Mouse (Mus musculus) forebrain, postnatal 0 days (tissue): ENCODE data around the gene Epha6. TPM values are rescaled to one million over a fixed set of nuclear protein-coding genes. Genes with fewer than 3 reads are reported as not detected.
"Not testable (repeated sequence)": the region's sequence is repeated elsewhere in the genome, so short reads cannot be mapped to it uniquely, and the experiment has no call there.

ENCODE experiments used
- ATAC-seq: fragments of 200-750 bp; cut with Nextera tagmentation; 2 replicates; pipeline ENCODE4 v1.8.0; 2017; ENCODE audit warnings: mild to moderate bottlenecking, moderate library complexity
- DNase-seq: peaks from one replicate; pipeline ENCODE4 v3.0.0-alpha.2; 2015
- H3K27ac ChIP-seq: fragments of 300-500 bp; sonication (generic); 2 replicates; pipeline ENCODE4 v1.5.1; 2014; ENCODE audit warnings: low read depth, mild to moderate bottlenecking, antibody characterized with exemption, low read length, moderate library complexity, mixed read lengths
- H3K27me3 ChIP-seq: fragments of 300-500 bp; sonication (generic); 2 replicates; pipeline ENCODE4 v1.6.1; 2014; ENCODE audit warnings: mild to moderate bottlenecking, low read length, mixed read lengths; ENCODE audit not compliant: insufficient read depth
- H3K36me3 ChIP-seq: fragments of 300-500 bp; sonication (generic); 2 replicates; pipeline ENCODE4 v1.6.1; 2014; ENCODE audit warnings: mild to moderate bottlenecking, moderate library complexity; ENCODE audit not compliant: insufficient read depth
- H3K4me1 ChIP-seq: fragments of 300-500 bp; sonication (generic); 2 replicates; pipeline ENCODE4 v1.6.1; 2014; ENCODE audit warnings: antibody characterized with exemption; ENCODE audit not compliant: insufficient read depth
- H3K4me2 ChIP-seq: fragments of 300-500 bp; sonication (generic); 2 replicates; pipeline ENCODE4 v1.6.1; 2014; ENCODE audit warnings: low read depth, mild to moderate bottlenecking, moderate library complexity
- H3K4me3 ChIP-seq: fragments of 300-500 bp; sonication (generic); 2 replicates; pipeline ENCODE4 v1.5.1; 2014; ENCODE audit warnings: low read depth, low read length, mixed read lengths
- H3K9ac ChIP-seq: fragments of 300-500 bp; sonication (generic); 2 replicates; pipeline ENCODE4 v1.6.1; 2014; ENCODE audit warnings: mild to moderate bottlenecking
- H3K9me3 ChIP-seq: fragments of 300-500 bp; sonication (generic); 2 replicates; pipeline ENCODE4 v1.6.1; 2016; ENCODE audit warnings: low read length
- CTCF ChIP-seq: sonication (generic); IDR thresholded peaks from 2 replicates; pipeline ENCODE4 v1.5.1; 2016; ENCODE audit warnings: antibody characterized with exemption, control low read depth, low read depth
- WGBS: fragments of 180-500 bp; shearing (Covaris S2); extraction: QIAGEN DNeasy Blood & Tissue Kit; methylation state at CpG from one replicate; pipeline ENCODE4 v1.1.7; 2014; 5-methylcytosine and 5-hydroxymethylcytosine counted together
- polyA plus RNA-seq: library from polyadenylated mRNA; unstranded; fragments of >200 nt; fragmentation: Nextera tagmentation; extraction: Ambion mirVana; gene quantifications from 2 replicates; pipeline ENCODE4 v1.2.1, GENCODE M21; 2015
- total RNA-seq: library from RNA; depleted of rRNA; stranded (reverse); fragments of >200 nt; gene quantifications from 2 replicates; pipeline ENCODE4 v1.2.3, GENCODE M21; 2014

Gene Epha6
- total and polyA plus RNA-seq, 2 experiments from 2014 or later, result 8.1 to 29.3 TPM

GRCm38 (mm10) chr16:59846574-59846973 is 758.8 kb downstream of the Epha6 start:
- no peak overlapping the region for H3K9ac ChIP-seq
- H3K4me1 ChIP-seq, result no peaks in the 10 kb centered on the region
- no peak for DNase-seq
- H3K36me3 ChIP-seq, result no peaks in the 10 kb centered on the region
- H3K9me3 ChIP-seq, result no peaks in the 10 kb centered on the region
- H3K4me2 ChIP-seq, result no peak overlapping the region
- H3K27me3 ChIP-seq, result no peaks in the 10 kb centered on the region
- H3K4me3 ChIP-seq, result no peak overlapping the region
- no peak for ATAC-seq
- 25% methylated on average over 3 of the region's 3 CpGs for WGBS
- TF ChIP-seq CTCF, result peak; percentile 56
- no peak overlapping the region for H3K27ac ChIP-seq

DNA sequence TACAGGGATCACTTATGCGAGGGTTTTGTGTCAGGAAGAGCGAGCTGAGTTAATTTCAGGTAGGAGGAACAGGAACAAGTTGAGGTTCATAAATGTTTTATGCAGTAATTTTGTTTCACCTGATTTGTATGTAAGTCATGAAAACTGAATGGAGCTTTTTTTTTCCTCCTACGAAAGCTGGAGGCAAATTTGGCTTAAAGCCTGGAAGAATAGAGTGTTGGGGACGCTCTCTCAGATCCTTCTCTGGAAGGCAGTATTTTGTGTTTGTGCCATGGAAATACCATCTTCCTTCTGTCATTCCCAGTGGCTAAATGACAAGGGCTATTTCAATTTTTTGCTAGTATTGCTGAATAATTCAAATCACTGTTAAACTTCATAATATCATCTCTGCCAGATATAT is 768.6 kb downstream of the Epha6 start:
- Histone ChIP-seq H3K9ac (no peak overlapping the region), H3K4me3 (no peak overlapping the region), H3K27me3 (no peaks in the 10 kb centered on the region), H3K4me1 (no peaks in the 10 kb centered on the region), H3K36me3 (no peaks in the 10 kb centered on the region), H3K9me3 (no peaks in the 10 kb centered on the region), H3K4me2 (no peak overlapping the region), H3K27ac (no peak overlapping the region)
- DNase-seq (peak; percentile 21), ATAC-seq (no peak)
- no peak for TF ChIP-seq CTCF
- 58% methylated on average over 4 of the region's 4 CpGs for WGBS

DNA sequence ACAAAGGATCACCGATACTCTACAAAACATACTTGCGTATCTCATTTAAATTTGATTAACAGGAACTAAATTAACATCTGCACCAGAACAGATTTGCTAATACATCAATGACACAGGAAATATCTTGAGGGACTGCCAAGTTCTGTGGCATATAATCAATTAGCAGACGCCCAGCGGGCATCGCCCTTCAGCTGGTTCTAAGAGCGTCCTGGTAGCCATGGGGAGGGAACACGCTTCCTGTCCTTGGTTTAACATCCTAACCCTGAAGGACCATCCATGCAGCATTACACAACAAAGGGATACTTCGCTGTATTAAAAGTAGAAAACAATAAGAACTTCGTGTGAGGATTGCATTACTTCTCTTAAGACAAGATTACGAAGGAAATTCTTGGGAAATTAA is 769.0 kb downstream of the Epha6 start:
- Histone ChIP-seq H3K4me2 (no peak overlapping the region), H3K4me1 (no peaks in the 10 kb centered on the region), H3K4me3 (no peak overlapping the region), H3K36me3 (no peaks in the 10 kb centered on the region), H3K27ac (no peak overlapping the region), H3K9ac (no peak overlapping the region), H3K27me3 (no peaks in the 10 kb centered on the region), H3K9me3 (no peaks in the 10 kb centered on the region)
- WGBS, result 74% methylated on average over 10 of the region's 10 CpGs
- ATAC-seq, result no peak
- no peak for TF ChIP-seq CTCF
- no peak for DNase-seq

DNA sequence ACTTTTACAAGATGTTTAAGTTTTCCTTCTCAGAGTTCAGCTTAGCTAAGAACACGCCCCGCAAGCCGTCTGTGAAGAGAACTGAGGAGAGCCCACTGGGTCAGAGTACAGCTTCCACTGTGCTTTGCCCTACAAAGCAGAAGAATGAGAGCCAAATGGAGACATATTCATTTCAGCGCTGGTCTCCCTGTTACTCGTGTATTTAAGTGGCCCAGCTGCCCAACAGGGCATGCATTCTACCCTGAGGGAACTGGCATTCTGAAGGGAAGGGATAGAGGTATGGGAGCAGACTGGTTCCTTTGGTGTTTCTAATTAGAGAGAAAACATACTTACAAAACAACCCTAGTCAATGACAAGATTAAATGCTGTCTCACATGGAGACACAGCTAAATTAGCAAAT is 772.9 kb downstream of the Epha6 start:
- 31% methylated on average over 5 of the region's 5 CpGs for WGBS
- ATAC-seq, result no peak
- H3K27me3 ChIP-seq, result no peaks in the 10 kb centered on the region

GRCm38 (mm10) chr16:59829655-59830054 is 775.7 kb downstream of the Epha6 start:
- no peak for TF ChIP-seq CTCF
- 90% methylated on average over 13 of the region's 13 CpGs for WGBS

More for the DNA sequence above, 772.9 kb downstream of the Epha6 start:
- TF ChIP-seq CTCF, result no peak
- Histone ChIP-seq H3K36me3 (no peaks in the 10 kb centered on the region), H3K4me3 (no peak overlapping the region), H3K9me3 (no peaks in the 10 kb centered on the region), H3K4me2 (no peak overlapping the region), H3K4me1 (no peaks in the 10 kb centered on the region), H3K9ac (no peak overlapping the region), H3K27ac (no peak overlapping the region)
- DNase-seq, result no peak

GRCm38 (mm10) chr16:59799790-59800189 is 805.5 kb downstream of the Epha6 start:
- not testable (repeated sequence) for H3K36me3 ChIP-seq, H3K4me2 ChIP-seq, H3K4me3 ChIP-seq, DNase-seq, H3K9ac ChIP-seq, H3K9me3 ChIP-seq, H3K4me1 ChIP-seq, H3K27ac ChIP-seq, ATAC-seq, H3K27me3 ChIP-seq
- whole genome bisulfite sequencing, result 90% methylated on average over 4 of the region's 4 CpGs

More at GRCm38 (mm10) chr16:59829655-59830054, 775.7 kb downstream of the Epha6 start:
- DNase-seq (no peak), ATAC-seq (no peak)
- no peak overlapping the region for H3K4me3 ChIP-seq
- H3K27me3 ChIP-seq, result no peaks in the 10 kb centered on the region
- H3K4me2 ChIP-seq, result no peak overlapping the region
- no peaks in the 10 kb centered on the region for H3K4me1 ChIP-seq
- H3K9ac ChIP-seq, result no peak overlapping the region
- no peaks in the 10 kb centered on the region for H3K36me3 ChIP-seq
- H3K9me3 ChIP-seq, result no peaks in the 10 kb centered on the region
- H3K27ac ChIP-seq, result no peak overlapping the region

- DNase-seq, result no peak
- TF ChIP-seq CTCF, result no peak
- Histone ChIP-seq H3K9ac (no peak overlapping the region), H3K27ac (no peak overlapping the region), H3K9me3 (no peaks in the 10 kb centered on the region), H3K4me3 (no peak overlapping the region), H3K27me3 (no peaks in the 10 kb centered on the region), H3K4me1 (no peaks in the 10 kb centered on the region), H3K36me3 (no peaks in the 10 kb centered on the region), H3K4me2 (no peak overlapping the region)
- 79% methylated on average over 2 of the region's 2 CpGs for WGBS
- ATAC-seq, result no peak
These were observed 833.0 kb downstream of the Epha6 start for GRCm38 (mm10) chr16:59772297-59772696.

- Histone ChIP-seq H3K27ac (no peak overlapping the region), H3K27me3 (no peaks in the 10 kb centered on the region), H3K4me3 (no peak overlapping the region), H3K36me3 (no peaks in the 10 kb centered on the region), H3K4me1 (no peaks in the 10 kb centered on the region), H3K4me2 (no peak overlapping the region), H3K9me3 (no peaks in the 10 kb centered on the region), H3K9ac (no peak overlapping the region)
- no peak for TF ChIP-seq CTCF
- no peak for DNase-seq
- WGBS, result 93% methylated on average over 1 of the region's 1 CpGs
- no peak for ATAC-seq
These were observed 834.9 kb downstream of the Epha6 start for GRCm38 (mm10) chr16:59770421-59770820.
